Mouse (Mus musculus) midbrain, postnatal 0 days (tissue): ENCODE data around the gene Abtb2. TPM values are rescaled to one million over a fixed set of nuclear protein-coding genes. Genes with fewer than 3 reads are reported as not detected.

Experiments
- ATAC-seq: fragments of 200-750 bp; cut with Nextera tagmentation; 2 replicates; pipeline ENCODE4 v1.8.0; 2017; ENCODE audit warnings: moderate number of reproducible peaks, mild to moderate bottlenecking, moderate TSS enrichment, moderate library complexity; ENCODE audit not compliant: low FRiP score
- DNase-seq: peaks from one replicate; pipeline ENCODE4 v3.0.0-alpha.2; 2015; ENCODE audit warnings: low spot score
- H3K27ac ChIP-seq: fragments of 300-500 bp; sonication (generic); 2 replicates; pipeline ENCODE4 v1.5.1; 2014; ENCODE audit warnings: low read depth, mild to moderate bottlenecking, low read length, mixed read lengths
- H3K27me3 ChIP-seq: fragments of 300-500 bp; sonication (generic); 2 replicates; pipeline ENCODE4 v1.6.1; 2014; ENCODE audit warnings: low read length, control low read depth, mixed read lengths; ENCODE audit not compliant: insufficient read depth
- H3K36me3 ChIP-seq: fragments of 300-500 bp; sonication (generic); 2 replicates; pipeline ENCODE4 v1.6.1; 2014; ENCODE audit warnings: low read length, control low read depth, mixed read lengths; ENCODE audit not compliant: insufficient read depth
- H3K4me1 ChIP-seq: fragments of 300-500 bp; sonication (generic); 2 replicates; pipeline ENCODE4 v1.6.1; 2014; ENCODE audit warnings: mild to moderate bottlenecking, control low read depth, antibody characterized with exemption, low read length, mixed read lengths; ENCODE audit not compliant: insufficient read depth
- H3K4me2 ChIP-seq: fragments of 300-500 bp; sonication (generic); 2 replicates; pipeline ENCODE4 v1.6.1; 2014; ENCODE audit warnings: low read depth, mild to moderate bottlenecking, low read length, mixed read lengths; ENCODE audit not compliant: poor library complexity, severe bottlenecking
- H3K4me3 ChIP-seq: fragments of 300-500 bp; sonication (generic); 2 replicates; pipeline ENCODE4 v1.5.1; 2014; ENCODE audit warnings: low read depth, mild to moderate bottlenecking, low read length, moderate library complexity
- H3K9ac ChIP-seq: fragments of 300-500 bp; sonication (generic); replicated peaks from 2 replicates; pipeline ENCODE4 v1.6.1; 2014; ENCODE audit warnings: mild to moderate bottlenecking, low read length, moderate library complexity, mixed read lengths; ENCODE audit not compliant: poor library complexity, severe bottlenecking
- H3K9me3 ChIP-seq: fragments of 300-500 bp; sonication (generic); 2 replicates; pipeline ENCODE4 v1.6.1; 2016; ENCODE audit warnings: low read length, control low read depth
- CTCF ChIP-seq: IDR thresholded peaks from 2 replicates; pipeline ENCODE4 v1.5.1; 2016; ENCODE audit warnings: antibody characterized with exemption, mild to moderate bottlenecking
- WGBS: fragments of 180-500 bp; shearing (Covaris S2); extraction: QIAGEN DNeasy Blood & Tissue Kit; methylation state at CpG from one replicate; pipeline ENCODE4 v1.1.7; 2014; 5-methylcytosine and 5-hydroxymethylcytosine counted together
- polyA plus RNA-seq: library from polyadenylated mRNA; unstranded; fragments of >200 nt; fragmentation: Nextera tagmentation; extraction: Ambion mirVana; gene quantifications from 2 replicates; pipeline ENCODE4 v1.2.1, GENCODE M21; 2015
- total RNA-seq: library from RNA; depleted of rRNA; stranded (reverse); fragments of >200 nt; gene quantifications from 2 replicates; pipeline ENCODE4 v1.2.3, GENCODE M21; 2014

The Abtb2 gene
- total and polyA plus RNA-seq, 2 experiments from 2014 or later = 7.4 to 21.8 TPM

GRCm38 (mm10) chr2:103661696-103662095, 95.6 kb downstream of the Abtb2 start:
- Histone ChIP-seq H3K4me2 (no peak overlapping the region), H3K9me3 (no peaks in the 10 kb centered on the region), H3K4me3 (no peak overlapping the region), H3K9ac (no peak overlapping the region), H3K27ac (no peak overlapping the region), H3K4me1 (no peaks in the 10 kb centered on the region), H3K27me3 (no peaks in the 10 kb centered on the region), H3K36me3 (no peaks in the 10 kb centered on the region)
- 26% methylated on average over 1 of the region's 1 CpGs for WGBS
- no peak for TF ChIP-seq CTCF
- ATAC-seq = no peak
- DNase-seq = no peak

GRCm38 (mm10) chr2:103662121-103662520, 96.0 kb downstream of the Abtb2 start:
- 67% methylated on average over 4 of the region's 4 CpGs for WGBS
- Histone ChIP-seq H3K36me3 (no peaks in the 10 kb centered on the region), H3K4me3 (no peak overlapping the region), H3K27me3 (no peaks in the 10 kb centered on the region), H3K9ac (no peak overlapping the region), H3K9me3 (no peaks in the 10 kb centered on the region), H3K27ac (no peak overlapping the region), H3K4me1 (no peaks in the 10 kb centered on the region), H3K4me2 (no peak overlapping the region)
- DNase-seq (no peak), ATAC-seq (no peak)
- no peak for TF ChIP-seq CTCF

- Histone ChIP-seq H3K4me2 (no peak overlapping the region), H3K9ac (no peak overlapping the region), H3K9me3 (no peaks in the 10 kb centered on the region), H3K36me3 (no peaks in the 10 kb centered on the region), H3K27me3 (no peaks in the 10 kb centered on the region), H3K4me1 (no peaks in the 10 kb centered on the region; the same call in 1 of the 2 replicates), H3K4me3 (no peak overlapping the region), H3K27ac (no peak overlapping the region)
- TF ChIP-seq CTCF = no peak
- DNase-seq (no peak), ATAC-seq (no peak)
- 86% methylated on average over 6 of the region's 6 CpGs for WGBS
Observed at GRCm38 (mm10) chr2:103664341-103664740, 98.2 kb downstream of the Abtb2 start.

GRCm38 (mm10) chr2:103667962-103668815, 102.1 kb downstream of the Abtb2 start:
- no peak overlapping the region for H3K4me2 ChIP-seq
- no peaks in the 10 kb centered on the region; the same call in 1 of the 2 replicates for H3K4me1 ChIP-seq
- 61% methylated on average over 8 of the region's 8 CpGs for WGBS
- H3K9ac ChIP-seq = no peak overlapping the region
- ATAC-seq (peak; percentile 60; the same call in 1 of the 2 replicates), DNase-seq (peak; percentile 72)
- no peaks in the 10 kb centered on the region for H3K36me3 ChIP-seq
- no peak for TF ChIP-seq CTCF
- no peak overlapping the region for H3K4me3 ChIP-seq
- H3K27ac ChIP-seq = no peak overlapping the region
- H3K9me3 ChIP-seq = no peaks in the 10 kb centered on the region
- H3K27me3 ChIP-seq = no peaks in the 10 kb centered on the region

- 85% methylated on average over 8 of the region's 8 CpGs for WGBS
- Histone ChIP-seq H3K4me1 (no peaks in the 10 kb centered on the region; the same call in 1 of the 2 replicates), H3K4me3 (no peak overlapping the region), H3K36me3 (no peaks in the 10 kb centered on the region), H3K9me3 (no peaks in the 10 kb centered on the region), H3K27ac (no peak overlapping the region), H3K27me3 (no peaks in the 10 kb centered on the region), H3K4me2 (no peak overlapping the region), H3K9ac (no peak overlapping the region)
- no peak for DNase-seq
- no peak for ATAC-seq
- no peak for TF ChIP-seq CTCF
Observed at GRCm38 (mm10) chr2:103668939-103669338, 102.8 kb downstream of the Abtb2 start.

GRCm38 (mm10) chr2:103669561-103669960, 103.5 kb downstream of the Abtb2 start:
- H3K4me3 ChIP-seq = no peak overlapping the region
- no peaks in the 10 kb centered on the region for H3K9me3 ChIP-seq
- WGBS = 80% methylated on average over 4 of the region's 4 CpGs
- no peaks in the 10 kb centered on the region for H3K27me3 ChIP-seq
- TF ChIP-seq CTCF = no peak
- H3K36me3 ChIP-seq = no peaks in the 10 kb centered on the region
- no peak overlapping the region for H3K4me2 ChIP-seq
- ATAC-seq = no peak
- DNase-seq = no peak
- no peaks in the 10 kb centered on the region; the same call in 1 of the 2 replicates for H3K4me1 ChIP-seq
- H3K27ac ChIP-seq = no peak overlapping the region
- H3K9ac ChIP-seq = no peak overlapping the region
